Mouse (Mus musculus) ES-E14 (cell line): ENCODE results near the gene Znhit3. TPM values are rescaled to one million over a fixed set of nuclear protein-coding genes. Genes with fewer than 3 reads are reported as not detected.
A peak's percentile ranks its signal among the peaks of the same experiment; 100 is the strongest.

Experiments used
- DNase-seq: peaks from one replicate; pipeline ENCODE4 v3.0.0-alpha.2; 2013; ENCODE audit warnings: low read depth, low spot score
- H3K27ac ChIP-seq: 2 replicates; pipeline ENCODE4 v1.5.1; 2012; ENCODE audit warnings: low read depth, mild to moderate bottlenecking, low read length, moderate library complexity, mixed read lengths; ENCODE audit not compliant: poor library complexity, insufficient read depth, severe bottlenecking
- H3K36me3 ChIP-seq: 2 replicates; pipeline ENCODE4 v1.6.1; 2012; ENCODE audit warnings: mild to moderate bottlenecking, low read length, moderate library complexity, mixed read lengths; ENCODE audit not compliant: control insufficient read depth, poor library complexity, insufficient read depth, severe bottlenecking
- H3K4me1 ChIP-seq, 2 experiments: fragments of 150-350 bp in 1 of 2; sonication (generic) in 1 of 2; 2 replicates each; pipeline ENCODE4 v1.6.1; 2012; ENCODE audit warnings: low read length in 2 of 2, mild to moderate bottlenecking in 1 of 2, mixed read lengths in 1 of 2; ENCODE audit not compliant: control insufficient read depth in 2 of 2, insufficient read depth in 2 of 2, poor library complexity in 1 of 2
- H3K4me3 ChIP-seq, 2 experiments: fragments of 150-350 bp in 1 of 2; sonication (generic) in 1 of 2; 2 replicates each; pipeline ENCODE4 v1.5.1; 2012; ENCODE audit warnings: low read length in 2 of 2, low read depth in 1 of 2, mild to moderate bottlenecking in 1 of 2, mixed read lengths in 1 of 2; ENCODE audit not compliant: insufficient read depth in 1 of 2, poor library complexity in 1 of 2, severe bottlenecking in 1 of 2
- H3K9ac ChIP-seq: 2 replicates; pipeline ENCODE4 v1.6.1; 2012; ENCODE audit warnings: low read depth, mild to moderate bottlenecking, low read length, mixed read lengths; ENCODE audit not compliant: poor library complexity, insufficient read depth, severe bottlenecking
- H3K9me3 ChIP-seq: fragments of 150-350 bp; sonication (generic); 2 replicates; pipeline ENCODE4 v1.6.1; 2012; ENCODE audit warnings: low read depth, mild to moderate bottlenecking, low read length; ENCODE audit not compliant: control insufficient read depth, insufficient read depth
- CHD2 ChIP-seq: IDR thresholded peaks from 2 replicates; pipeline ENCODE4 v1.6.1; 2014; ENCODE audit warnings: mild to moderate bottlenecking, low read depth, low read length, inconsistent platforms
- HCFC1 ChIP-seq: IDR thresholded peaks from 2 replicates; pipeline ENCODE4 v1.6.1; 2012; ENCODE audit warnings: low read length, inconsistent platforms, borderline replicate concordance; ENCODE audit not compliant: insufficient read depth
- MAFK ChIP-seq: IDR thresholded peaks from 2 replicates; pipeline ENCODE4 v1.6.1; 2014; ENCODE audit warnings: mild to moderate bottlenecking, low read depth, low read length, inconsistent platforms; ENCODE audit not compliant: insufficient read depth
- ZC3H11A ChIP-seq: IDR thresholded peaks from 2 replicates; pipeline ENCODE4 v1.6.1; 2012; ENCODE audit warnings: low read depth, mild to moderate bottlenecking, inconsistent platforms, low read length, borderline replicate concordance
- ZNF384 ChIP-seq: IDR thresholded peaks from 2 replicates; pipeline ENCODE4 v1.6.1; 2012; ENCODE audit warnings: low read depth, low read length, inconsistent platforms
- in situ Hi-C, 2 experiments: fragments of 600-800 bp; cut with MboI; formaldehyde crosslinking; loops; one replicate each; pipeline ENCODE4 v1.15.1; 2025; ENCODE audit warnings: low sequenced_read_pairs in 2 of 2, inconsistent platforms in 1 of 2; ENCODE audit not compliant: unreplicated experiment in 2 of 2
- total RNA-seq: library from RNA; depleted of rRNA; stranded (reverse); fragments of 300-350 nt; gene quantifications from 2 replicates; pipeline ENCODE4 v1.2.3, GENCODE M21; 2012

Znhit3 gene
- total RNA-seq, 1 experiment, result 80.4 TPM

GRCm38 (mm10) chr11:84914673-84915072 lies 1.5 kb downstream of the Znhit3 start:
- TF ChIP-seq HCFC1, result no peak
- TF ChIP-seq MAFK, result no peak
- no peak for TF ChIP-seq CHD2
- no peak for TF ChIP-seq ZC3H11A
- TF ChIP-seq ZNF384, result no peak
- H3K9me3 ChIP-seq, result no peaks in the 10 kb centered on the region
- in situ Hi-C loops, result loop anchor here in 1 of 2 experiments (5.0 kb wide), 1 partner anchor 68 kb away; no protein-coding TSS in a partner anchor
- peaks cover 28% of the 10 kb centered on the region for H3K36me3 ChIP-seq
- peak overlapping the region; percentile 11 to 95; a peak in 2 of 4 replicates for H3K4me3 ChIP-seq
- peaks cover 0 to under 1% of the 10 kb centered on the region in 2 experiments; a peak in 1 of 4 replicates for H3K4me1 ChIP-seq
- DNase-seq, result peak; percentile 40
- H3K27ac ChIP-seq, result no peak overlapping the region
- H3K9ac ChIP-seq, result peak overlapping the region; percentile 8; the same call in 1 of the 2 replicates

GRCm38 (mm10) chr11:84910411-84910810 lies 5.8 kb downstream of the Znhit3 start:
- Histone ChIP-seq H3K9me3 (no peaks in the 10 kb centered on the region), H3K27ac (no peak overlapping the region), H3K9ac (no peak overlapping the region), H3K4me1 (peaks cover 0 to 3% of the 10 kb centered on the region in 2 experiments; a peak in 2 of 4 replicates), H3K4me3 (no peak overlapping the region), H3K36me3 (peaks cover 61% of the 10 kb centered on the region)
- no peak for DNase-seq
- in situ Hi-C loops, result no loop called here
- no peak for TF ChIP-seq ZC3H11A
- TF ChIP-seq ZNF384, result no peak
- TF ChIP-seq CHD2, result no peak
- no peak for TF ChIP-seq MAFK
- no peak for TF ChIP-seq HCFC1

GRCm38 (mm10) chr11:84908480-84908879 lies 7.7 kb downstream of the Znhit3 start:
- Histone ChIP-seq H3K9ac (no peak overlapping the region), H3K4me1 (peaks cover 0 to 3% of the 10 kb centered on the region in 2 experiments; a peak in 2 of 4 replicates), H3K27ac (no peak overlapping the region), H3K4me3 (no peak overlapping the region), H3K36me3 (peaks cover 59% of the 10 kb centered on the region), H3K9me3 (no peaks in the 10 kb centered on the region)
- TF ChIP-seq HCFC1 (no peak), ZNF384 (no peak), CHD2 (no peak), MAFK (no peak), ZC3H11A (no peak)
- in situ Hi-C loops, result no loop called here
- DNase-seq, result no peak

GRCm38 (mm10) chr11:84907081-84907480 lies 9.1 kb downstream of the Znhit3 start:
- Histone ChIP-seq H3K4me3 (no peak overlapping the region), H3K27ac (no peak overlapping the region), H3K9me3 (no peaks in the 10 kb centered on the region), H3K36me3 (peaks cover 64% of the 10 kb centered on the region), H3K4me1 (peaks cover 0 to 3% of the 10 kb centered on the region in 2 experiments; a peak in 2 of 4 replicates), H3K9ac (no peak overlapping the region)
- TF ChIP-seq MAFK (no peak), CHD2 (no peak), HCFC1 (no peak), ZC3H11A (no peak), ZNF384 (no peak)
- in situ Hi-C loops, result no loop called here
- DNase-seq, result no peak
